Mouse (Mus musculus): ENCODE results near the gene Ptpn7. TPM values are rescaled to one million over a fixed set of nuclear protein-coding genes. Genes with fewer than 3 reads are reported as not detected.
"Not testable (repeated sequence)": the region's sequence is repeated elsewhere in the genome, so short reads cannot be mapped to it uniquely, and the experiment has no call there.

The Ptpn7 gene
- polyA plus RNA-seq, 1 experiment: 2.5 TPM

- Histone ChIP-seq H3K4me3 (ENCODE audit: insufficient read depth, low read depth, low read length) (no peak overlapping the region), H3K36me3 (ENCODE audit: control insufficient read depth, insufficient read depth, low read length) (no peaks in the 10 kb centered on the region), H3K27me3 (replicated peaks; ENCODE audit: control insufficient read depth, insufficient read depth, low read length) (no peaks in the 10 kb centered on the region), H3K27ac (ENCODE audit: insufficient read depth, low read depth, low read length) (no peak overlapping the region), H3K4me1 (ENCODE audit: control insufficient read depth, insufficient read depth, low read length) (peaks cover 28% of the 10 kb centered on the region)
- WGBS: 67% methylated on average over 4 of the region's 4 CpGs
- TF ChIP-seq POLR2A (IDR thresholded peaks at IDR 0.05; ENCODE audit: low read depth, low read length): no peak
- TF ChIP-seq CTCF (conservative IDR thresholded peaks at IDR 0.05; ENCODE audit: insufficient read depth, insufficient read length, low read depth, low read length): no peak
- DNase-seq: peak; percentile 34
These were observed 50.9 kb downstream of the Ptpn7 start for GRCm38 (mm10) chr1:135183448-135183847.

GRCm38 (mm10) chr1:135183941-135184570 lies 51.6 kb downstream of the Ptpn7 start:
- Histone ChIP-seq H3K27me3 (replicated peaks; ENCODE audit: control insufficient read depth, insufficient read depth, low read length) (no peaks in the 10 kb centered on the region), H3K4me3 (ENCODE audit: insufficient read depth, low read depth, low read length) (no peak overlapping the region), H3K27ac (ENCODE audit: insufficient read depth, low read depth, low read length) (no peak overlapping the region), H3K36me3 (ENCODE audit: control insufficient read depth, insufficient read depth, low read length) (no peaks in the 10 kb centered on the region), H3K4me1 (ENCODE audit: control insufficient read depth, insufficient read depth, low read length) (peaks cover 25% of the 10 kb centered on the region)
- no peak for DNase-seq
- TF ChIP-seq POLR2A (IDR thresholded peaks at IDR 0.05; ENCODE audit: low read depth, low read length) (no peak), CTCF (conservative IDR thresholded peaks at IDR 0.05; ENCODE audit: insufficient read depth, insufficient read length, low read depth, low read length) (no peak)
- 63% methylated on average over 11 of the region's 11 CpGs for WGBS

- no peak for DNase-seq
- H3K27ac ChIP-seq (ENCODE audit: insufficient read depth, low read depth, low read length): no peak overlapping the region
- H3K27me3 ChIP-seq (replicated peaks; ENCODE audit: control insufficient read depth, insufficient read depth, low read length): no peaks in the 10 kb centered on the region
- no peaks in the 10 kb centered on the region for H3K36me3 ChIP-seq (ENCODE audit: control insufficient read depth, insufficient read depth, low read length)
- 89% methylated on average over 5 of the region's 5 CpGs for WGBS
- TF ChIP-seq CTCF (conservative IDR thresholded peaks at IDR 0.05; ENCODE audit: insufficient read depth, insufficient read length, low read depth, low read length) (no peak), POLR2A (IDR thresholded peaks at IDR 0.05; ENCODE audit: low read depth, low read length) (no peak)
- H3K4me3 ChIP-seq (ENCODE audit: insufficient read depth, low read depth, low read length): no peak overlapping the region
- H3K4me1 ChIP-seq (ENCODE audit: control insufficient read depth, insufficient read depth, low read length): peaks cover 17% of the 10 kb centered on the region
These were observed 53.4 kb downstream of the Ptpn7 start for GRCm38 (mm10) chr1:135185936-135186335.

GRCm38 (mm10) chr1:135186427-135186826 lies 53.9 kb downstream of the Ptpn7 start:
- no peak overlapping the region for H3K27ac ChIP-seq (ENCODE audit: insufficient read depth, low read depth, low read length)
- peaks cover 16% of the 10 kb centered on the region for H3K4me1 ChIP-seq (ENCODE audit: control insufficient read depth, insufficient read depth, low read length)
- no peaks in the 10 kb centered on the region for H3K36me3 ChIP-seq (ENCODE audit: control insufficient read depth, insufficient read depth, low read length)
- 63% methylated on average over 8 of the region's 8 CpGs for WGBS
- no peak overlapping the region for H3K4me3 ChIP-seq (ENCODE audit: insufficient read depth, low read depth, low read length)
- H3K27me3 ChIP-seq (replicated peaks; ENCODE audit: control insufficient read depth, insufficient read depth, low read length): no peaks in the 10 kb centered on the region
- DNase-seq: no peak
- no peak for TF ChIP-seq CTCF (conservative IDR thresholded peaks at IDR 0.05; ENCODE audit: insufficient read depth, insufficient read length, low read depth, low read length)
- no peak for TF ChIP-seq POLR2A (IDR thresholded peaks at IDR 0.05; ENCODE audit: low read depth, low read length)

GRCm38 (mm10) chr1:135187016-135187415 lies 54.5 kb downstream of the Ptpn7 start:
- not testable (repeated sequence) for H3K27me3 ChIP-seq (replicated peaks; ENCODE audit: control insufficient read depth, insufficient read depth, low read length); H3K36me3 ChIP-seq (ENCODE audit: control insufficient read depth, insufficient read depth, low read length); H3K4me3 ChIP-seq (ENCODE audit: insufficient read depth, low read depth, low read length); DNase-seq; H3K27ac ChIP-seq (ENCODE audit: insufficient read depth, low read depth, low read length)
- H3K4me1 ChIP-seq (ENCODE audit: control insufficient read depth, insufficient read depth, low read length): peaks cover 11% of the 10 kb centered on the region
- 68% methylated on average over 2 of the region's 2 CpGs for WGBS

GRCm38 (mm10) chr1:135188197-135188596 lies 55.7 kb downstream of the Ptpn7 start:
- 34% methylated on average over 3 of the region's 3 CpGs for WGBS
- H3K27ac ChIP-seq (ENCODE audit: insufficient read depth, low read depth, low read length): no peak overlapping the region
- H3K4me3 ChIP-seq (ENCODE audit: insufficient read depth, low read depth, low read length): no peak overlapping the region
- H3K4me1 ChIP-seq (ENCODE audit: control insufficient read depth, insufficient read depth, low read length): peaks cover 5% of the 10 kb centered on the region; the same call in 1 of the 2 replicates
- no peaks in the 10 kb centered on the region for H3K27me3 ChIP-seq (replicated peaks; ENCODE audit: control insufficient read depth, insufficient read depth, low read length)
- DNase-seq: peak; percentile 68
- H3K36me3 ChIP-seq (ENCODE audit: control insufficient read depth, insufficient read depth, low read length): no peaks in the 10 kb centered on the region
- no peak for TF ChIP-seq CTCF (conservative IDR thresholded peaks at IDR 0.05; ENCODE audit: insufficient read depth, insufficient read length, low read depth, low read length)
- no peak for TF ChIP-seq POLR2A (IDR thresholded peaks at IDR 0.05; ENCODE audit: low read depth, low read length)

GRCm38 (mm10) chr1:135189186-135189585 lies 56.7 kb downstream of the Ptpn7 start:
- Histone ChIP-seq H3K36me3 (ENCODE audit: control insufficient read depth, insufficient read depth, low read length) (no peaks in the 10 kb centered on the region), H3K4me1 (ENCODE audit: control insufficient read depth, insufficient read depth, low read length) (peaks cover 2% of the 10 kb centered on the region; the same call in 1 of the 2 replicates), H3K27ac (ENCODE audit: insufficient read depth, low read depth, low read length) (no peak overlapping the region), H3K27me3 (replicated peaks; ENCODE audit: control insufficient read depth, insufficient read depth, low read length) (no peaks in the 10 kb centered on the region), H3K4me3 (ENCODE audit: insufficient read depth, low read depth, low read length) (no peak overlapping the region)
- 87% methylated on average over 4 of the region's 4 CpGs for WGBS
- no peak for TF ChIP-seq CTCF (conservative IDR thresholded peaks at IDR 0.05; ENCODE audit: insufficient read depth, insufficient read length, low read depth, low read length)
- TF ChIP-seq POLR2A (IDR thresholded peaks at IDR 0.05; ENCODE audit: low read depth, low read length): no peak
- no peak for DNase-seq

- H3K4me1 ChIP-seq (ENCODE audit: control insufficient read depth, insufficient read depth, low read length); H3K4me3 ChIP-seq (ENCODE audit: insufficient read depth, low read depth, low read length); H3K36me3 ChIP-seq (ENCODE audit: control insufficient read depth, insufficient read depth, low read length); H3K27ac ChIP-seq (ENCODE audit: insufficient read depth, low read depth, low read length); H3K27me3 ChIP-seq (replicated peaks; ENCODE audit: control insufficient read depth, insufficient read depth, low read length): not testable (repeated sequence)
- peak; percentile 47 for DNase-seq
- 77% methylated on average over 5 of the region's 5 CpGs for WGBS
These were observed 61.8 kb downstream of the Ptpn7 start for GRCm38 (mm10) chr1:135194335-135194734.

Other genes with a start within 250 kb of the Ptpn7 start
- 5.6 and 5.8 TPM in 2 replicates for gene Ppp1r12b, start 176.8 kb upstream of the Ptpn7 start, polyA plus RNA-seq (2012; rRNA removed)
- gene Ube2t, start 170.1 kb upstream of the Ptpn7 start, polyA plus RNA-seq (2012; rRNA removed): 0.61 and 0.83 TPM in 2 replicates
- gene Lgr6, start 27.4 kb upstream of the Ptpn7 start, polyA plus RNA-seq (2012; rRNA removed): 0.42 and 0.75 TPM in 2 replicates
- 95.2 and 107 TPM in 2 replicates for gene Arl8a, start 14.1 kb downstream of the Ptpn7 start, polyA plus RNA-seq (2012; rRNA removed)
- gene Gpr37l1, start 35.0 kb downstream of the Ptpn7 start, polyA plus RNA-seq (2012; rRNA removed): 0.75 and 0.98 TPM in 2 replicates
- 23.1 and 25.0 TPM in 2 replicates for gene Elf3, start 125.9 kb downstream of the Ptpn7 start, polyA plus RNA-seq (2012; rRNA removed)
- gene Rnpep, start 151.4 kb downstream of the Ptpn7 start, polyA plus RNA-seq (2012; rRNA removed): 28.7 and 29.1 TPM in 2 replicates
- 122 and 134 TPM in 2 replicates for gene Timm17a, start 181.1 kb downstream of the Ptpn7 start, polyA plus RNA-seq (2012; rRNA removed)
- 2.6 and 3.8 TPM in 2 replicates for gene Lmod1, start 192.1 kb downstream of the Ptpn7 start, polyA plus RNA-seq (2012; rRNA removed)
- gene Shisa4, start 242.5 kb downstream of the Ptpn7 start, polyA plus RNA-seq (2012; rRNA removed): 21.1 and 22.6 TPM in 2 replicates